Mouse (Mus musculus): ENCODE data around the gene Wbp11. TPM values are rescaled to one million over a fixed set of nuclear protein-coding genes. Genes with fewer than 3 reads are reported as not detected.
"Not testable (repeated sequence)": the region's sequence is repeated elsewhere in the genome, so short reads cannot be mapped to it uniquely, and the experiment has no call there.

Gene Wbp11
- total RNA-seq, 1 experiment from 2014 or later, result 81.0 TPM

DNA sequence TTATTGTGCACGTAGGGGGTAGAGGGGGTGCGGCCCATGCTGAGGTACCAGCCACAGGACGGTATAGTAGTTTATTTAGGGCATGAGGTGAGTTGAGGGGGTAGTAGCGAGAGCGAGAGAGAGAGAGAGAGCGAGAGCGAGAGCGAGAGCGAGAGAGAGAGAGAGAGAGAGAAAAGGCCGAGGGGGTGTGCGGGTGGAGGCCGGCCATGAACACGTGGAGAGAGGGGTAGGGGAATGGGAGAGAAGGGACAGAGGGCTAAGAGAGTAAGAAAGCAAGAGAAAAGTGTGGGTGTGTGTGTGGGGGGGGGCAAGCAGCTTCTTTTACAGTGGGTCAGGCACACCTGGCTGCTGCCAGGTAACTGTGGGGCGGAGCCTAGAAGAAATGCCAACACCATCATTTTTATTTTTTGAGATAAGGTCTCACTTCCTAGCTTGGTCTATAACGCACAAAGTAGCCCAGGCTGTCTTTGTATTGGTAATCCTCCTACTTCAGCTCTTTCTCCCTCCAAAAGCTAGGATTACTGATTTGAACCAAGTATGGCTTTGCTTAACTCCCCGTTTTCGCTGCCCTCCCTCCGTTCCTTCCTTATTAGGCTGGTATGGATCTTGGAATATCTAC is 20.5 kb downstream of the Wbp11 start:
- no peak for ATAC-seq (replicated peaks; ENCODE audit: insufficient number of reproducible peaks, low FRiP score, low TSS enrichment, poor library complexity, severe bottlenecking)

DNA sequence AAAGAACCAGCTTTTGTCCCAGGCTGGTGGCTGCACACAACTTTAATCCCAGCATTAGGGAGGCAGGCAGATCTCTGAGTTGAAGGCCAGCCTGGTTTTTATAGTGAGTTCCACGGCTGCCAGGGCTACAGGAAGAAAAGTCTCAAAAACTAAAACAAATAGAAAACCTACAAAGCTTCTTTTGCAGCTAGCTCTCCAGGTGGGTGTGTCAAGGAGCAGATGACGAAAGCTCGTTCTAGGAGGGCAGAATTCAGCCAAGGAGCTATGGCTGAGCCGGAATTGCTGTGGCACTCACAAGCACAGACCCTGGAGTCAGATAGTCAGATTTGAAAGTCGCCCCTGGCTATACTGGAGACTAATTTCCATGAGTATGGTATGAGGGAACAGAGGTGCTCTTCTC is 21.2 kb downstream of the Wbp11 start:
- no peak for ATAC-seq (replicated peaks; ENCODE audit: insufficient number of reproducible peaks, low FRiP score, low TSS enrichment, poor library complexity, severe bottlenecking)

DNA sequence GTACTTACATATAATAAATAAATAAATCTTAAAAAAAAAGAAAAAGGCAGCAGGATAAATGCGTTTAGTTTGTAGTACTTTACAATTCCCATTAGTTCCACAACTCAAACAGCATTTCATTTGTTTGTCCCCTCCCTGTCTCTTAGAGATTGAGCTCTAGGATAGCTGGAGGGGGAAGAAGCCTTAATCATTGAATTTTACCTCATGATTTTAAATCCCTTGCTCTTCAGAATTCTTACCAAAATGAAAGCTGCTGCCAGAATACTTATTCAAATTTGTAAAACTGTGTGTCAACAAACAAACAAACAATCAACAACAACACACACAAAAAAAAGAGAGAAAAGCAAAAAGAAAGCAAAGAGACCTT is 22.6 kb downstream of the Wbp11 start:
- ATAC-seq (replicated peaks; ENCODE audit: insufficient number of reproducible peaks, low FRiP score, low TSS enrichment, poor library complexity, severe bottlenecking), result no peak

DNA sequence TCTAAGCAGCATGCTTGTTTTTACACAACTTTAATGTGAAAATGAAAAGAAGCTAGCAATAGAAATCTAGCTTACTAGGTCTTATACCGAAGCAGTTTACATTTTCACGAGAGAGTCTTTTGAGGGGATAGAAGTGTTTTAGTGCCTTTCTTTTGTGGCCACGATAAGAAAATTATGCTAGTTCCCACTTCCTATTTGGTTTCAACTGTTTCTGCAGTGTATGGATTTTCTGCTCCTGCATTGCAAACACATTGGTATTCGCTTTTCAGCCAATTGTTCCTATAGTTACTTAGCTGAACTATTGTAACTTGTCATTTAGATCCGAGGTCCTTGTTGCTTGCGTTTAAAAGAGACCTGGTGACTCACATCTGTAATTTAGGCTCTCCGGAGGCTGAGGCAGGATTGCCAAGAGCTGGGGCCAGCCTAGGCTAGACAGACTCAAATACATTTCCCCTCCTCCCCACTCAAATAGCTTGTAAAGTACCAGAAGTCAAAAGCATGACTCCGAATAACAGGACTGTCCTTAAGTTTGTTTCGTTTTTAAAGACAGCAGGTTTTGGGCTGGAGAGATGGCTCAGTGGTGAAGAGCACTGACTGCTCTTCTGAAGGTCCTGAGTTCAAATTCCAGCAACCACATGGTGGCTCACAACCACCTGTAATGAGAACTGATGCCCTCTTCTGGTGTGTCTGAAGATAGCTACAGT is 23.2 kb downstream of the Wbp11 start:
- ATAC-seq (replicated peaks; ENCODE audit: insufficient number of reproducible peaks, low FRiP score, low TSS enrichment, poor library complexity, severe bottlenecking), result no peak

DNA sequence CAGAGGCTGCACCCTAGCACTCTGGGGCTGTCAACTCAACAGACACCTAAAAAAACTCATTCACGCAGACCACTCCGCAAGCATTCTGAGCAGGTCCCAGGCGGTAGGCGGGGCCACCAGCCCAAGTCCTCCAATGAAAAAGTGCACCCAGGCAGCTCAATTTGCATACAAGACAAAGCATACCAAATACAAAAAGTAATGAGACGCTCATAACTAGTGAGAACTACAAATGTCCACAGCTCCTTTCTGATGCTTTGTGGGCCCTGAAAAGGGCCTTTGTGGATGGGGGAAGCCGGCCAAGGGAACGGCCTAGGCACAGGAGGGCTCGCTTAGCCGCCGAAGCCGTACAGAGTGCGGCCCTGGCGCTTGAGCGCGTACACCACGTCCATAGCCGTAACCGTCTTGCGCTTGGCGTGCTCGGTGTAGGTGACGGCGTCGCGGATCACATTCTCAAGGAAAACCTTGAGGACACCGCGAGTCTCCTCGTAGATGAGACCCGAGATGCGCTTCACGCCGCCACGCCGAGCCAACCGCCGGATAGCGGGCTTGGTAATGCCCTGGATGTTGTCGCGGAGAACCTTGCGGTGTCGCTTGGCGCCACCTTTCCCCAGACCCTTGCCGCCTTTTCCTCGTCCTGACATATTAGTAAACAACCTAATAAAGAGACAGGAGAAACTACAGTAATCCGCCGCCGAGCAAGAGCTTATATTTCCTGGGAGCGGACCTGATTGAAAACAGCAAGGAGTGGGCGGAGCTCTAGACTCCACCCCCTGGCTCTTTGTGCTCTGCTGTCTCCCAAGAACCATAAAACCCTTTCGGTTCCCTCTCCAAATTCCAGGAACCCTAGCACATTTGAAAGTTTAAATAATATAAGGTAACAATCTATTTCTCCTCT is 24.0 kb downstream of the Wbp11 start, which contains the start of gene Hist4h4:
Hist4h4 (minus strand) TSS at position 677 of the 895 bp plus-strand sequence.
- ATAC-seq (replicated peaks; ENCODE audit: insufficient number of reproducible peaks, low FRiP score, low TSS enrichment, poor library complexity, severe bottlenecking), result peak; percentile 50

DNA sequence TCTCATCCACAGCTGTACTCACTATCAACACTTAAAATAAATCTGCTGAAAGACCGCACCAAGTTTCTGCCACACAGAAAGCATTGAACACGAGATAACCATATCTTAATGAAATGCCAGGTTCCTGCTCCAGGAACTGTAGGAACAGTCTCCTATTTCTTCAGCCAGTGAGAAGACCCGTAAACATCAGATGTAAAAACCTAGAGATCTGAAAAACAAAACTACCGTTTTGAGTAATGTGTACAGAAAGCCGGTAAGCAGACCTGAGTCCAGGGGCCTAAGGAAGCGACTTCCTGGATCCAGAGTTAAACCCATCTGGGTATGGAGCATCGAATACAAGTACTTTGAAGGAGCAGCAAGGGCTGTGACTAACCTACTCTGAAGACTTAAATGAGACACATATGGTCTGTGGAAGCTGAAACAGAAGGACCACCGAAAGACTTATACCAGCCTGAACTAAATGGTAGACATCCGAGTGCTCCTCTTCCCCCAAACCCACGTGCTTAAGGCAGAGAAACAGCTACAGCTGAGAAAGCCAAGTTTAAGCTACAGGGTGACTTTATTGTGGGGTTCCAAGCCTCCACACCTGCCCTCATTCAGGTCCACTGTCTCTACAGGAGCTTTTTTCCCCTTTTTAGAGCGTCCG is 24.8 kb downstream of the Wbp11 start:
- ATAC-seq (replicated peaks; ENCODE audit: insufficient number of reproducible peaks, low FRiP score, low TSS enrichment, poor library complexity, severe bottlenecking), result 0 out of 2 replicates have a peak, but pooled peaks have one; percentile 1

DNA sequence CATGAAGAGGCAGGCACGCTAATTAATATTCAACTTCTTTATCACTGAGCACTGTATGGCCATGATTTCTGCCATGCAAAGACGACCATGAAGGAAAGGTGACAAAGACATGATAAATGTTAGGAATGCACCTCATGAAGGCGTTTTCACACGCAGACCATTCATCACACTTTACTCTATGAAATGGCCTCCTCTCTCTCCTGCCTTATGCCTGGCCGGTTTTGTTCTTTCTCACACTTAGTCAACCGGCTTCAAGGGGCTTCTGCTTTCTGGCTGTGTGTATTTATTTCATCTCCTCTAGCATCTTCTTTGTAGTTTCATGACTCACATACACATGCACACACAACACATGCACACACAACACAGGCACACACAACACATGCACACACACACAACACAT is 26.8 kb downstream of the Wbp11 start:
- no peak for ATAC-seq (replicated peaks; ENCODE audit: insufficient number of reproducible peaks, low FRiP score, low TSS enrichment, poor library complexity, severe bottlenecking)

- ATAC-seq (replicated peaks; ENCODE audit: insufficient number of reproducible peaks, low FRiP score, low TSS enrichment, poor library complexity, severe bottlenecking), result no peak
Measured at GRCm38 (mm10) chr6:136800710-136801109, 27.3 kb downstream of the Wbp11 start.

GRCm38 (mm10) chr6:136797874-136798693 is 29.9 kb downstream of the Wbp11 start:
- not testable (repeated sequence) for ATAC-seq (replicated peaks; ENCODE audit: insufficient number of reproducible peaks, low FRiP score, low TSS enrichment, poor library complexity, severe bottlenecking)

GRCm38 (mm10) chr6:136795850-136796249 is 32.2 kb downstream of the Wbp11 start:
- ATAC-seq (replicated peaks; ENCODE audit: insufficient number of reproducible peaks, low FRiP score, low TSS enrichment, poor library complexity, severe bottlenecking), result no peak

DNA sequence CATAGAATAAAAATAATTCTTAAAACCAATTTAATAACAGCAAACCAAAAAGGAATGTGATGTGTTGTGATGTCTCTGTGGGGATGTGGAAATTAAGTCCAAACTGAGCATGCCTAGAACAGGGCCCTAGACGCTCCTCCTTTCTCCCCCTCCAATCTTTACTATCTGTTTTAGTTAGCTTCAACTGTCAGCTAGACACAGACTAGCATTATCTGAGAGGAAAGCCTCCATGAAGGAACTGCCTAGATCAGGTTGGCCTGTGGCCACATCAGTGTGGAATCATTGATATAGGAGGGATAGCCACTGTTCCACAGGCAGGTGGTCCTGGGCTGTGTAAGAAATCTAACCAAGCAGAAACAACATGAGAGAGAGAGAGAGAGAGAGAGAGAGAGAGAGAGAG is 32.9 kb downstream of the Wbp11 start:
- ATAC-seq (replicated peaks; ENCODE audit: insufficient number of reproducible peaks, low FRiP score, low TSS enrichment, poor library complexity, severe bottlenecking), result no peak

- no peak for ATAC-seq (replicated peaks; ENCODE audit: insufficient number of reproducible peaks, low FRiP score, low TSS enrichment, poor library complexity, severe bottlenecking)
Measured at GRCm38 (mm10) chr6:136793831-136794525, 34.1 kb downstream of the Wbp11 start.

- ATAC-seq (replicated peaks; ENCODE audit: insufficient number of reproducible peaks, low FRiP score, low TSS enrichment, poor library complexity, severe bottlenecking), result no peak
Measured at GRCm38 (mm10) chr6:136792884-136793758, 34.9 kb downstream of the Wbp11 start.

DNA sequence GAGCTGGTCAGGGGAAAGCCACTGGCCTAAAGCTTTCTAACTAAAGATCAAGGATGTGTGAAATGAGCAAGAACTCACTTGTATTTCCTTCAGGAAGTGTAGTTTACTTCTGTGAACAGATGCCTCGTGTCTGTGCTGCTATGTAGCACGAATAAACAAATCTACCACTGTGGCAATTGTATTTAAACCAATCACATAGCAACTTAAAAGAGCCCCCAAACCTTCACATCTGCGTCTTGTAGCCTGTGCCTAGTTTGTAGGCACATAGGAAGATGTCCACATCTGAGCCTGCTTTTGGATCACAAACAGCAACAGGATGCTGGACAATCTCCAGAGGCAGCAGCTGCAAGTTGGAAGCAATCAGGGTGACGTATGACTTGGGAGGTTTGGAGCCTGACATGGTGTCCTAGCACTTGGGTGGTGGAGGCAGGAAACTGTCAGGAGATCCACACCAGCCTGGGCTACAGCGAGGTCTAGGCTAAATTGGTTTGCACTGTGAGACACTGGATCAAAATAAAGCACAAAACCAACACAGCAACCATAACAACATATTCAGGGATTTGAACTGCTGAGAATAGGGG is 38.6 kb downstream of the Wbp11 start:
- ATAC-seq (replicated peaks; ENCODE audit: insufficient number of reproducible peaks, low FRiP score, low TSS enrichment, poor library complexity, severe bottlenecking), result no peak

DNA sequence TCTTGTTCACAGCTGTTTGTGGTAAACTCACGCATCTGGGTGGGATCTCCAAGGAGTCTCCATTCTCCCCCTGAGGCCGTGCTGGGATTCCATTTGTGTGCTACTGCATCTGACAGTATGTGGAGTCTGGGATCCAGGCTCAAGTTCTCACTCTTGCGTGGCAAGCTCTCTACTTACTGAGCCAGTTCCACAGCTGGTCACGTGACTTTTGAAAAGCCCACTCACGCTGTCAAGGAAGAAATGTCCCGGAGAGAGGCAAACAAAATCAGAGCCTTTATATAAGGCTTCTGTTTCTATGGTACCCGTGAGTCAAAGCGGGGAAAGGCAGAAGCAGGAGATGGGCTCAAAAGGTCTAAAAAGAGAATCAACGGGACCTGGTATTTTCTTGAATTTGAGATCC is 45.3 kb downstream of the Wbp11 start:
- ATAC-seq (replicated peaks; ENCODE audit: insufficient number of reproducible peaks, low FRiP score, low TSS enrichment, poor library complexity, severe bottlenecking), result no peak

- no peak for ATAC-seq (replicated peaks; ENCODE audit: insufficient number of reproducible peaks, low FRiP score, low TSS enrichment, poor library complexity, severe bottlenecking)
Measured at GRCm38 (mm10) chr6:136782146-136782545, 45.9 kb downstream of the Wbp11 start.
